Mouse (Mus musculus): ENCODE data around the gene Ndufaf7.

DNA sequence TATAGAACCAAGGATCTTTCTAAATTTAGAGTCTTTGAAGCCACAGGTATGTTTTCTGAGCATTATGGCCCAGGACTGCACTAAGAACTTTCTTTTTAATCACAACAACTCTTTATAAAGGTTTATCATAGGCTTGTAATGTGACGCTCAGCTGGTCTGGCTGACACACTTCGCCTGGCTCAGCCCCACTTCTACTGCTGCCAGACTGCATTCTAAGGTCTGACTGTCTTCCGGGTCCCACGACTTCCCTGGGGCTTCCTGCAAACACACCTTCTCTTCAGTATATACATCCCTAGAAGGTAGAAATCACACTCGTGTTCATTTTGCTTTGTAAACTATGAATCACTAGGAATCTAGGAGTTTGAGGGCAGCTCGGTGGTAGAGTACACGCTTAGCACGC lies 57.4 kb downstream of the Ndufaf7 start:
- TF ChIP-seq CTCF (IDR thresholded peaks at IDR 0.05; ENCODE audit: control insufficient read depth, insufficient read depth, low read length) (no peak), POLR2A (IDR thresholded peaks at IDR 0.05; ENCODE audit: borderline replicate concordance, control insufficient read depth, low read depth, low read length) (no peak)
